Mouse (Mus musculus) lung, postnatal 0 days (tissue): ENCODE data around the gene Ctdsp2.

Experiments
- CTCF ChIP-seq: IDR thresholded peaks from 2 replicates; pipeline ENCODE4 v1.5.1; 2016; ENCODE audit warnings: antibody characterized with exemption, mild to moderate bottlenecking
- EP300 ChIP-seq: IDR thresholded peaks from 2 replicates; pipeline ENCODE4 v1.6.1; 2016; ENCODE audit warnings: antibody characterized with exemption, mild to moderate bottlenecking, control low read depth

DNA sequence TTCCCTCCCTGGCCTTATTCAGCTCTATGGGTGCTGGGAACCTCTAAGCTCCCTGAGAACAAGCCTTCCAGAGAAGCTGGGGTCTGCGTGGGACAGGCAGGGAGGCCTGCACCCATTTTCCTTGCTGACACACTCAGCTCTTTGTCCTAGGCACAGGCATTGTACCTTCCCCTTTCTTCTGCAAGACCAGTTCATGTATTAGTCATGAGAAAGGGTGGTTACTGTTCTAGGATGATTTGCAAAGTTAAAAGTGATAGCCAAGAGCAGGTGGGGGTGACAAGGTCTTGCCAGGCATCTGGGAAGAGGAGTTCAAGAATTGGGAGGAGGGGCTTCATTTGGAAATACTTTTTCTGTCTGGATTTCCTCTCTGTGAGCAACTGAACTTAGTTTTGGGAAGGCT, 23.5 kb downstream of the Ctdsp2 start:
- TF ChIP-seq EP300: no peak
- TF ChIP-seq CTCF: no peak
